Mouse (Mus musculus): Measurements from ENCODE around the gene Lmbr1. TPM values are rescaled to one million over a fixed set of nuclear protein-coding genes. Genes with fewer than 3 reads are reported as not detected.
A peak's percentile ranks its signal among the peaks of the same experiment; 100 is the strongest.
"Not testable (repeated sequence)": the region's sequence is repeated elsewhere in the genome, so short reads cannot be mapped to it uniquely, and the experiment has no call there.

Gene Lmbr1
- polyA plus RNA-seq (2016; fragmentation: Nextera tagmentation; extraction: Ambion mirVana) = 15.5 and 16.6 TPM in 2 replicates

DNA sequence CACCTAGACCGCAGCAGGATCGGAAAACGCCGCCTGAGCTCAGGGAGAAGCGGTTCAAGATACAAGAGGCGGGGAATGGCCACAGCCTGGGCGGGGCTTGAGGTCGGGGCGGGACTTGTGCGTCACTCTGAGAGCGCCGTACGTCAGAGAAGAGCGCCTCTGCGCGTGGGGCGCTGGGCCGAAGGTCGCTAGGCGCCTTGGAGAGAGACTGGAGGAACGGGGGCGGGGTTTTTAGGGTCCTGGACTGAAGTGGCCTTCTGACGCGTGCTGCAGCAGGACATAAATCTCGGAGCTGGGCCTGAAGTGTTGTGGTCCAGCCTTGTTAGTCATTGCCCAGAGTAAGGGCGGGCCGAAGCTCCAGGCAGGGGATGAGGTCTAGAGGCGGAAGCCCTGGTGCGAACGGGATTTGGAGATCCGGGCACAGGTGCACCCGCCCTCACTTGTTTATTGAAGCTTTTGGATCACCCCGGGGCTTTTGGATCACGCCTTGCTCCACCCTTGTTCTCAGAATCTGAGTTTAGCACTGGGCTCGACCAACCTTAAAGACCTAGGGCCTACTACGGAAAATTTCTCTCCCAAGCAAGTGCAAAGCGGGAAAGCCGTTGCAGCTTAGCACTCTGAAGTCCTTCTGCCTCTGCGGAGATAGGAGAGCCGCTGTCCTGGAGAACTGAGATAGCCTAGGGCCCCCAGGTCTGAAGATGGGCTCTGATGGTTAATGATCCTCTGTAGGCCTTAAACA lies at the start of gene Lmbr1:
Lmbr1 (minus strand) TSS at position 93 of the 739 bp plus-strand sequence.
- peaks cover 8% of the 10 kb centered on the region; the same call in 1 of the 2 replicates for H3K27me3 ChIP-seq
- peak within 1 kb of the TSS; percentile 60 for H3K27ac ChIP-seq
- peaks cover 16% of the 10 kb centered on the region for H3K4me1 ChIP-seq
- peak within 1 kb of the TSS; percentile 89 for H3K4me2 ChIP-seq
- ATAC-seq (ENCODE audit: low FRiP score) = peak; percentile 99
- H3K9ac ChIP-seq = peak within 1 kb of the TSS; percentile 77
- no peaks in the 10 kb centered on the region for H3K36me3 ChIP-seq (replicated peaks)
- peak within 1 kb of the TSS; percentile 69 for H3K4me3 ChIP-seq (replicated peaks)
- no peaks in the 10 kb centered on the region for H3K9me3 ChIP-seq
- under 1% methylated on average over 40 of the region's 40 CpGs for WGBS

DNA sequence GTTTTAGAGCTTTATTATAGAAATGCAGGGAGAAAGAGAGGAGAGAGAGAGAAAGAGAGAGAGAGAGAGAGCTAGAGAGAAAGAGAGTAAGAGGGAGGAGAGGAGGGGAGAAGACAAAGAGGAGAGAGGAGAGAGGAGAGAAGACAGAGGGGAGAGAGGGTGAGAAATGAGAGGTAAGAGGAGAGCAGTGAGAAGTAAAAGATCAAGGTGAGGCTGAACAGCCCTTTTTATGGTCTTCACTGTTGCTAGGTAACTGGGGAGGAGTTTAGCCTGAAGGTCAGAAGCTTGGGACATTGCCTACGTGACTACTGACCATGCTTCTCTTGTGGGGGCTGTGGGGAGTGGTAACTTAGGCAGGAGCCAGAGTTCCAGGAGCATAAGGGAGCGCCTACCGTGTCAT lies 45.1 kb upstream of the Lmbr1 start:
- H3K36me3 ChIP-seq (replicated peaks); H3K9ac ChIP-seq; ATAC-seq (ENCODE audit: low FRiP score); H3K27ac ChIP-seq; H3K27me3 ChIP-seq; H3K4me3 ChIP-seq (replicated peaks); H3K4me1 ChIP-seq; H3K9me3 ChIP-seq; H3K4me2 ChIP-seq: not testable (repeated sequence)
- WGBS = 69% methylated on average over 3 of the region's 3 CpGs

DNA sequence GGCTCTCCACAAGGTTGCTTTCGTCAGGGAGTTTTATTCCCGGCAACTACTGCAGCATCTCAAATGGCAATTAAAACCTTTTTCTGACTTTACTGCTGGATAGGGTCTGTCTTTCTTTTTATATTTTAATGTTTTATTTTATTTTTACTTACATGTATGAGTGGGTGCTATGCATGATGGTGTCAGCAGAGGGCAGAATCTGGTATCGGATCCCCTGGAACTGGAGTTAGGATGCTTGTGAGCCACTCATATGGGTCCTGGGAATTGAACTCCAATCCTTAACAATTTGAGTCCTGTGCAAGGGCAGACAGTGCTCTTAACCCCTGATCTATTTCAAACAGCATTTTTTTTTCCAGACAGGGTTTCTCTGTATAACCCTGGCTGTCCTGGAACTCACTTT lies 34.9 kb upstream of the Lmbr1 start:
- Histone ChIP-seq H3K27me3 (0 out of 2 replicates have a peak, but pooled peaks cover under 1% of the 10 kb centered on the region), H3K4me1 (no peaks in the 10 kb centered on the region), H3K27ac (no peak overlapping the region), H3K4me2 (no peak overlapping the region), H3K9me3 (no peaks in the 10 kb centered on the region), H3K36me3 (replicated peaks) (no peaks in the 10 kb centered on the region), H3K9ac (no peak overlapping the region), H3K4me3 (replicated peaks) (no peak overlapping the region)
- 78% methylated on average over 3 of the region's 3 CpGs for WGBS
- no peak for ATAC-seq (ENCODE audit: low FRiP score)

DNA sequence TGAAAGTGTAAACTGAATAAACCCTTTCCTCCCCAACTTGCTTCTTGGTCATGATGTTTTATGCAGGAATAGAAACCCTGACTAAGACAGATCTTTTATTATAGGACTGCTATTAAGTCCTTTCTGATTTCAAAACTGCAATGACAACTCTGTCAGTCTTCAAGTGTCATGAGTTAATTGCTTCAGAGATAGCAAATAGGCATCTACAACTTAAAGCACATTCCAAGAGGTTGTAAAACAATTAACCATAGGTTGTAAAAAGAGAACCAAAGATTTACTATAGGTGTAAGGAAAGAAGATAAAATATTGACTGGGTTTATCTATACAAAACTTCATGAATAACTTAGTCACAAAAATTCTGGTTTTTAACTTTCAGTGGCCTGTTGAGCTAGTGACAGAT lies 32.7 kb upstream of the Lmbr1 start:
- H3K9ac ChIP-seq = no peak overlapping the region
- no peaks in the 10 kb centered on the region for H3K36me3 ChIP-seq (replicated peaks)
- H3K4me3 ChIP-seq (replicated peaks) = no peak overlapping the region
- ATAC-seq (ENCODE audit: low FRiP score) = no peak
- H3K9me3 ChIP-seq = no peaks in the 10 kb centered on the region
- H3K27ac ChIP-seq = no peak overlapping the region
- H3K4me2 ChIP-seq = no peak overlapping the region
- no peaks in the 10 kb centered on the region for H3K27me3 ChIP-seq
- no peaks in the 10 kb centered on the region for H3K4me1 ChIP-seq

DNA sequence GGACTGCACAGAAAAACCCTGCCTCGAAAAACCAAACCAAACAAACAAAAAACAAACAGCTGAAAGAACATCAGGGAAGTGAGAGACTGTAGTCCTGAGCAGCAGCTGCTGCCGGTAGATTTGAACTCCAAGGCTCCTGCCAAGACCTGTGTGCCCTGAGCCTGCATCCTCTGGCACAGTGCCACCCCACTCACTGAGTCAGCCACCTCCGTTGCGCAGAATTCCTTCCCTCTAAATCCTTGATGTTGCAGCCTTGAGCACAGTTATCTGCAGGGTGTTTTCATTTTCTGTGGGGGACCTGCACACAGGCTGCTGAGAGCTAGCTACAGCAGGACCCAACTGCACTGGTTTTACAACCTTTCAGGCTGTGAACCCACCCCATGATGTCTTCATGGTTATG lies 20.2 kb upstream of the Lmbr1 start:
- Histone ChIP-seq H3K27ac (no peak overlapping the region), H3K9me3 (0 out of 2 replicates have a peak, but pooled peaks cover 2% of the 10 kb centered on the region), H3K9ac (no peak overlapping the region), H3K27me3 (no peaks in the 10 kb centered on the region), H3K4me1 (no peaks in the 10 kb centered on the region), H3K4me2 (no peak overlapping the region), H3K4me3 (replicated peaks) (no peak overlapping the region), H3K36me3 (replicated peaks) (no peaks in the 10 kb centered on the region)
- ATAC-seq (ENCODE audit: low FRiP score) = no peak
- 78% methylated on average over 4 of the region's 4 CpGs for WGBS

DNA sequence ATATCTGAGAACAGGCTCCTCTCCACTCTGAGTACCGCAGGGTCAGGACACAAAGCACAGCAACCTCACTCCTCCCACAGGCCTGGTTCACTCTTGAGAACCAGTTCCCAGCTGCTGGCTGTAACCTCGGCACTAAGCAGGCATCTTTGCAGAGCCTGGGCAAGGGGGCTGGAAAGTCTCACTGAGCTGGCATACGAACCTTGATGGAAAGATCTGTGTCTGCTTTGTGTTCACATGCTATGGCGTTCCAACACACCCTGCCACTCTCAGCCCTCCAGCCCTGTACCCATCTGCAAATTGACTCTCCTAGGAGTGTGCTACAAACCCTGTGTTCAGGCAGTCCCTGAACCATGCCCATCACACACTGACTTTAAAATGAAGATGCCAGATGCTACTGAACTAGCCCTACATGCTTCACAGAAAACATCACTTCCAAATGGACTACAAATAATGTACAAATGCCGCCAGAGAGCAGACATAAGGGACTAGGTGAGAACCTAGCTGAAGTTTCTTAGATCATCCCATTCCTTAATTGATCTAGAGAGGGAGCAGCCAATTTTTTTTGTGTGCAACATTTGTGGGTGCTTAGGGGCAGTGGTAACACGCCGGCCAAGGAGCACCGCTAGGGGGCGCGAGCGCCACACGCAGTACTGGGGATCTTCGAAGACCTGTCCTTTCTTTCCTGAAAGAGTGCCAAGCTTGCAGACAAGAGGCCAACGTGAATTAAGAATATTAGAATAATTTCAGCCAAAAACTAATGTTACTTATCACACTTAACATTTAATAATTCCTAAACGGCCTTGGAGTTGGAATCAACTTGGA lies 11.0 kb upstream of the Lmbr1 start:
- ATAC-seq (ENCODE audit: low FRiP score) = no peak

DNA sequence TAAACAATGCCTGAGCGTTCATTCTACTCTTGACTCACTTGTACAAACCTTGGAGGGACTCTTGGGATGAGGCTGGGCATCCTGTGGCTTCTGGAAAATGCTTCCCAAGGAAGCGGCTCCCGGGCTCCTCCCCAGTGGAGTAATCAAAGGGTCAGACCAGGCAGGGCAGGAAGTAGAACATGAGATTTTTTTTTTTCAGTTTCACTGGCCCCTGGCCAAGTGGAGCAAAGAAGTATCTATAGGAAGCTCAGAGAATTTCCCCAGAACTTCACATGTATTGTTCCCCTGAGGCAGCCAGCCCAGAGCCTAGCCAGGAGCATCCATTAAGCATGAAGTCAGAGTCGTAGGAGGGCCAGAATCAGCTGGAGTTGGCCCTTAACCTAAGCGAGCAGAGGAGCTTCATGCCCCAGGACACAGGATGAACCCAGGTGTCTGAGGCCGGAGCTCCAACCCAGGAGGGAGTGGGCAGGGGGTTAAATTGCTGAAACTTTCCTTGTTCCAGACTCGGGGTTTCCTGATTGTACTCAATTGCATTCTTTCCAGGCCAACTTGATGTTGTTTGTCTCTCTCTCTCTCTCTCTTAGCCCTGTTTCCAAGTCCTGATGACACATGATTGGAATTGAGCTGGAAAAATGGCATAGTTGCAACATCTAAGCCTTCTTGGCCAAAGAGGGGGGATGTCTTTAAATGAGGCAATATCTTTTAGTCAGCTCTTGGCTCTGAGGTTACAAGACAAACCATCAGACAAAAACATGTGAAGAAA lies 10.2 kb upstream of the Lmbr1 start:
- Histone ChIP-seq H3K9ac (no peak overlapping the region), H3K9me3 (no peaks in the 10 kb centered on the region), H3K27ac (no peak overlapping the region), H3K4me1 (no peaks in the 10 kb centered on the region), H3K4me2 (no peak overlapping the region), H3K36me3 (replicated peaks) (no peaks in the 10 kb centered on the region), H3K4me3 (replicated peaks) (no peak overlapping the region), H3K27me3 (peaks cover 16% of the 10 kb centered on the region)
- WGBS = 64% methylated on average over 7 of the region's 7 CpGs
- ATAC-seq (ENCODE audit: low FRiP score) = no peak

More for the DNA sequence above, 11.0 kb upstream of the Lmbr1 start:
- Histone ChIP-seq H3K36me3 (replicated peaks) (no peaks in the 10 kb centered on the region), H3K27ac (no peak overlapping the region), H3K4me1 (no peaks in the 10 kb centered on the region), H3K9ac (no peak overlapping the region), H3K4me2 (no peak overlapping the region), H3K9me3 (no peaks in the 10 kb centered on the region), H3K27me3 (peaks cover 16% of the 10 kb centered on the region), H3K4me3 (replicated peaks) (no peak overlapping the region)
- 22% methylated on average over 15 of the region's 15 CpGs for WGBS

DNA sequence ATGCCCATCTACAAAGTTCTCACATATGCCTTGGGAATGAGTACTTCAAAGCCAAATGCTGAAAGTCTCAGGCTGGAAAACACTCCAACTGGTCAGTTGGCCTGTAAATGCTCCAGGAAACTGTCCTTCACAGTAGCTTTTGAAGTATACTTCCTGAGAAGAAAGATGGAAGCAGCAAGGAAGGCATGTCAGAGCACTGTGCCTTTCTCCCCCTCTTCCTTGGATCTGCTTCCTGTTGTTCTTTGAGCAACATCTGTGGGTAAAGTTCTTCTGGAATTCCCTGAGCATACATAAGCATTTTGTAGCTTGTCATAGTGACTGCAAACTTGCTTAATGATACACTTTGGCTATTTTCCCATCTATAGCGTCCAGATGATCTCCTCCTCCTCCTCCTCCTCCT lies 9.4 kb upstream of the Lmbr1 start:
- H3K9ac ChIP-seq = no peak overlapping the region
- peaks cover 16% of the 10 kb centered on the region for H3K27me3 ChIP-seq
- H3K36me3 ChIP-seq (replicated peaks) = no peaks in the 10 kb centered on the region
- H3K4me2 ChIP-seq = no peak overlapping the region
- H3K4me1 ChIP-seq = no peaks in the 10 kb centered on the region
- H3K27ac ChIP-seq = no peak overlapping the region
- 59% methylated on average over 1 of the region's 1 CpGs for WGBS
- ATAC-seq (ENCODE audit: low FRiP score) = no peak
- no peak overlapping the region for H3K4me3 ChIP-seq (replicated peaks)
- H3K9me3 ChIP-seq = no peaks in the 10 kb centered on the region

DNA sequence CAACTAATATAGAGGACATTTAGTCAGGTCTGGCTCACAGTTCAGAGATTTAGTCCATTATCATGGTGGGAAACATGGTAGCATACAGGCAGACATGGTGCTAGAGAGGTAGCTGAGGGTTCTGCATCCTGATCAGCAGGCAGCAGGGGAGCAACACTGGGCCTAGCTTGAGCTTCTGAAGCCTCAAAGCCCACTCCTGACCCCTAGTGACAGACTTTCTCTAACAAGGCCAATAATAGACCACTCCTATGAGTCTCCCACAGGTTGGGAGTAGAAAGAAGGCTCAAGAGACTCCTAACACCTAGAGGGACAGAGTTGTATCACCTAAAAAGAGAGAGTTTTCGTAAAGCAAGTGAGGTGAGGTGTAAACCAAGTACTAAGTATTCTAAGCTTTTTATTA lies 4.6 kb upstream of the Lmbr1 start:
- no peak for ATAC-seq (ENCODE audit: low FRiP score)
- no peaks in the 10 kb centered on the region for H3K36me3 ChIP-seq (replicated peaks)
- no peak overlapping the region for H3K4me2 ChIP-seq
- WGBS = 82% methylated on average over 1 of the region's 1 CpGs
- no peak overlapping the region for H3K27ac ChIP-seq
- H3K9me3 ChIP-seq = no peaks in the 10 kb centered on the region
- no peak overlapping the region for H3K4me3 ChIP-seq (replicated peaks)
- 0 out of 2 replicates have a peak, but pooled peaks cover 1% of the 10 kb centered on the region for H3K27me3 ChIP-seq
- H3K4me1 ChIP-seq = peaks cover 6% of the 10 kb centered on the region; the same call in 1 of the 2 replicates
- no peak overlapping the region for H3K9ac ChIP-seq

DNA sequence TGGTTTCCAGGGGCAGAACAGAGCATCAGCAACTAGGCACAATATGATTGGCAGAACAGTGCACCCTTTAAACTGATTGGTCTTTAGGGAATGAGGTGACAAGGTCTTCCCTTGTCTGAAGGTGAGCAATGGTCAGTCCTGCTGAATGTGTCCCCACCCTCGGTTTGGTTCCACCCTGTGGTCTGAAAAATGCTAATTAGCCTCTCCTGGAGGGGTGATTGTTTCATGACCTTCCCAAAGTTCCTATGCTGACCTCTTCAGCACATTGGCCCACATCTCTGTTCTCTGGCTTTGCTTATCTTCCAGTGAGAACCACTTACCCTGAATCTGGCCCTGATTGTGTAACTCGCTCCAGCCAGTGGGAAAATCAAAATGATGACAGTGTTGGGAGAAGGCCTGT lies 1.9 kb upstream of the Lmbr1 start:
- Histone ChIP-seq H3K9me3 (no peaks in the 10 kb centered on the region), H3K4me2 (no peak overlapping the region), H3K36me3 (replicated peaks) (no peaks in the 10 kb centered on the region), H3K27me3 (peaks cover 8% of the 10 kb centered on the region; the same call in 1 of the 2 replicates), H3K4me1 (peaks cover 16% of the 10 kb centered on the region), H3K4me3 (replicated peaks) (no peak overlapping the region), H3K27ac (no peak overlapping the region), H3K9ac (no peak overlapping the region)
- WGBS = 73% methylated on average over 2 of the region's 2 CpGs
- no peak for ATAC-seq (ENCODE audit: low FRiP score)

DNA sequence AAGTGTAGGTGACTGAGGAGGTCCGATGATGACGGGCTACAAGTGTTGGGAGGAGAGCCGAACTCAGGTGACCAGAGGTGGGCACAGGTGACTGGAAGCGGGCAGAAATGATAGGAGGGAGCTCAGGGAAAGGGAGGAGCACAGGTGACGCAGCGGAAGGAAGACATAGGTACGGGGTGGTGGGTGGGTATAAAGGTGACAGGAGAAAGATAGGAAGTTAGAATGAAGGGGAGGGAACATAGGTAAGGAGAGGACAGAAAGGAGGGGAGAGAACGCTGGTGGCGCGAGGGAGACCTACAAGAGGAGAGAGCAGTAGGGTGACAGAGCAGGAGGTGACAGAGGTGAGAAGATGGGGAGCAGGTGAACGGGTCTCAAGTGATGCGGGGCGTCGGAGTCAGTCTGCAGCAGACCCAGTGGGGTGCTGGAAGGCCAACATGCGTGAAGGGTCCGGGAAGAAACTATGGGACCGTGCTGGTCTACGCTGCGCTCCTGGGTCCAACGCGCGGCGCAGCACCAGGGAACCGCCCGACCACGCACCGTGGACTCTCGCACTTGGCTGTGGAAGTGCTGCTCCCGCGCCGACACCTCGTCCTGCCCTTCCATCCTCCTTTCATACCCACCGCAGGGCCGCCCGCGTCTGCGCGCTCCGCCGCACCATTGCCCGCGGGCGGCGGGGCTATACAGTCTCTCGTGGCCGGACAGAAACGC lies 446 bp downstream of the Lmbr1 start:
- peak overlapping the region; percentile 77 for H3K9ac ChIP-seq
- H3K36me3 ChIP-seq (replicated peaks) = no peaks in the 10 kb centered on the region
- H3K4me3 ChIP-seq (replicated peaks) = peak overlapping the region; percentile 69
- H3K27me3 ChIP-seq = peaks cover 8% of the 10 kb centered on the region; the same call in 1 of the 2 replicates
- peak; percentile 83 for ATAC-seq (ENCODE audit: low FRiP score)
- no peaks in the 10 kb centered on the region for H3K9me3 ChIP-seq
- H3K27ac ChIP-seq = peak overlapping the region; percentile 59; the same call in 1 of the 2 replicates
- H3K4me2 ChIP-seq = peak overlapping the region; percentile 89
- H3K4me1 ChIP-seq = peaks cover 16% of the 10 kb centered on the region
- 1% methylated on average over 47 of the region's 47 CpGs for WGBS

Measured in forebrain, embryonic 12.5 days (tissue).